Mouse (Mus musculus) T-helper 17 cell (primary cell): Measurements from ENCODE around the gene Edem3.

Source experiments
- in situ Hi-C, 2 experiments: fragments of 300-600 bp; cut with MboI, MseI; formaldehyde crosslinking; loops; 1 replicate in 1 of 2; 2 replicates in 1 of 2; pipeline ENCODE4 v1.15.1; 2025; ENCODE audit warnings: high pct_unique_total_duplicates in 2 of 2

Gene Edem3

GRCm38 (mm10) chr1:151754881-151755659 is at the start of gene Edem3:
Edem3 (plus strand) TSS chr1:151755371.
- in situ Hi-C loops = loop anchor here (5.0 to 10.0 kb wide), 4 partner anchors 60 to 1660 kb away; partner anchors contain the start of gene Ivns1abp (in 2 of the 2)

- in situ Hi-C loops = loop anchor here (5.0 kb wide), 3 partner anchors 144 to 224 kb away; no protein-coding TSS in a partner anchor
Observed at GRCm38 (mm10) chr1:151705723-151706396, 49.3 kb upstream of the Edem3 start.

DNA sequence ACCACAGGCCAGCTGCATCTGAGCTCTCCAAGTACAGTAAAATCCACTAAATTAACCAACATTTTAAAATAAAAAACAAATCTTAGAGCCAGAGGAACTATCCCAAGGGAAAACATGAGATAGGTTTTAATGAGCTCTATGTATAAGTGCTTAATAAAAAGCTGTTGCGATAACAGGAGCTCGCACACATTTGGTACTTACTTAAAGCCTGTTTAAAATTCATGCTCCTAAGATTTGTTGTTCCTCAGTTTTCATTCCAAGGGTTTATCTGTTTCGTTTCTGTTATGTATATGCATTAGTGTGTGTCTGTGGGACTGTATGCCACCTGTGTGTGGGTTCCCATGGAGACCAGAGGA is 48.8 kb upstream of the Edem3 start:
- in situ Hi-C loops = loop anchor here (5.0 kb wide), 3 partner anchors 144 to 224 kb away; no protein-coding TSS in a partner anchor

DNA sequence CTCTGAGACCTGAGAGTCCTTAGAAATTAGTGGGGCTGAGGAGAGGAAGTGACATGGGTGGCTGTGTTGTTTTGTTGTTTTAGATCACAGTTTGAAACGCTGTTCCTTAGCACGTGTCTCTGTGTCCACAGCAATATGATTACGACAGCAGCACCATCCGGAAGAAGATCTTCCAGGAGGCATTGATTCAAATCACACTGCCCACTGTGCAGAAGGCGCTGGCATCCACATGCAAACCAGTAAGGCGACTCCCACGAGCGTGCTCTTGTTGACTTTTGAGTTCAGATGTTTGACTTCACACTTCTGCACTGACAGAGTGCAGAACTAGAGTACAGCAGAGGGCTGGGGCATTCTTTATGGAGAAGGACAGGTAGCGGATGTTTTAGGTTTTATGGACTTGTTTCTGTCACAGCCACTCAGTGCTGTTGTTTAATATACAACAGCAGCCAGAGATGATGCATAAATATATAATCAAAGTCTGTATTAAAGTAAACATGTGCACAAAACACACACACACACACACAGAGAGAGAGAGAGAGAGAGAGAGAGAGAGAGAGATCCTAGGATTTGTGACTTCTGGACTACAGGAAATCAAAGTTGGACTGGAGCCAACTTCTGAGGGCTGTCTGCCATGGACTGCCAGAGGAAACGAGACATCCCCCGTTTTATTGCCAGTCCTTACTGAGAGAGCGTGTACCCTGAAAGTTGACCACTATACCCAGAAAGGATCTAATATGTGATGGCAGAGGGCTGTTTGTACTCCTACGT is 46.0 kb upstream of the Edem3 start:
- in situ Hi-C loops = loop anchor here (5.0 kb wide), 3 partner anchors 147 to 227 kb away; no protein-coding TSS in a partner anchor

DNA sequence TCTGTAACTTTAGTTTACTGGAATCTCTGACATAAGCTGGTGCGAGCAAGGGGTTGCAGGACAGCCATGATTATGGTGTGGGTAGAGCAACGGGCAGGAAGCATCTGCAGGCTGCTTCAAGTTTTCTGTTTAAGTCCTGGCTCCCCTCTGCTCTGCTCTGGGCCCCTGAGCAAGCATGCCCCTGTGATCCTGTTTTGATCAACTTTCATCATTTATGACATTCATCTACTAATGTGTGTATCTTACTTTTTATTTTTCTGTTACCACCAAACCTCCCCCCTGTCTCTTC is 45.5 kb upstream of the Edem3 start:
- in situ Hi-C loops = loop anchor here (5.0 kb wide), 4 partner anchors 147 to 227 kb away; no protein-coding TSS in a partner anchor

DNA sequence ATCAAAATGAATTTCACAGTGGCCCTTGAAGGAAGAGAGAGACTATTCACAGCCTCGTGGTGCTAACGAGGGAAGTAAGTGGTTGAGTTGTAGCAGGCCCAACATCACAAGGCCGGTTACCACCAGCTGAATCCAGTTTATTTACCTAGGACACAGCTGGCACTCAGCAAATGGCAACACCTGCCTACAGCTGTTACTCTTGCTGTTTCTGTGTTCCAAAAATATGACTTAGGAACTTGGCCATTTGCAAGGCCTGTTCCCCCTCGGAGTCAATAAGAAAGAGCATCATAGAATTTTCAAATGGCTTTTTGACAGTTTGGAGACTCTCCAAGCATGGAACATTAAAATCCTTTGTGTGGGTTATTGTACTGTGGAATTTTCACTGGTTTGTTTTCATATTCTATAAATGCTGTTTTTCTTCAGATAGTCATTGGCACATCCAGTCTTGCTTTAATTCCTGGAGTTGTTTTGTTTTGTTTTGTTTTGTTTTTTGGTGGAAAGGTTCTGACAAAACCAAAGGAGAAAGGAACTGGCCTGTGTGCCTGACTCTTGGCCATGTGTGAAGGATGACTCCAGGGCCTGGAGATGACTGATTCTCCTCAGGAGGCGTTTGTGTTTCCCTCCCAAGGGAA is 44.6 kb upstream of the Edem3 start:
- in situ Hi-C loops = loop anchor here in 1 of 2 experiments (5.0 kb wide), 1 partner anchor 223 kb away; no protein-coding TSS in a partner anchor

DNA sequence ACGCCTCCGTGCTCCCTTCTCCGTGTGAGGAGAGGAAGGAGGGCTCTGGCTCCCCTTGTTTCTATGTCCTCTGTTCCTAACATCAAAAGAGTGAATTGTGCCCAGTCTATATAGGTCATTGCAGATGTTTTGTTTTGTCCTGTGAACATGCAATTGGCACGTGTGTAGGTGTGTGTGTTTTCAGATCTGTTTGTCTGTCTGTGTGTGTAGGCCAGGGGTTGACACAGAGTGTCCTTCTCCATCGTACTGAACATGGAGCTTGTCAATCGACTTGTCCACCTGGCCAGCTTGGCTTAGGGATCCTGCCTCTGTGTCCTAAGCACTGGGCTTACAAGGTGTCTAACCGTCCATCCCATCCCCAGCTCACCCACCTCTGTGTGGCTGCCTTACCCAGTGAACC is 44.1 kb upstream of the Edem3 start:
- in situ Hi-C loops = loop anchor here in 1 of 2 experiments (5.0 kb wide), 1 partner anchor 224 kb away; no protein-coding TSS in a partner anchor

- in situ Hi-C loops = loop anchor here in 1 of 2 experiments (5.0 kb wide), 1 partner anchor 225 kb away; no protein-coding TSS in a partner anchor
Observed at GRCm38 (mm10) chr1:151712664-151713063, 42.5 kb upstream of the Edem3 start.

- in situ Hi-C loops = loop anchor here in 1 of 2 experiments (5.0 kb wide), 1 partner anchor 226 kb away; no protein-coding TSS in a partner anchor
Observed at GRCm38 (mm10) chr1:151713622-151714021, 41.5 kb upstream of the Edem3 start.

DNA sequence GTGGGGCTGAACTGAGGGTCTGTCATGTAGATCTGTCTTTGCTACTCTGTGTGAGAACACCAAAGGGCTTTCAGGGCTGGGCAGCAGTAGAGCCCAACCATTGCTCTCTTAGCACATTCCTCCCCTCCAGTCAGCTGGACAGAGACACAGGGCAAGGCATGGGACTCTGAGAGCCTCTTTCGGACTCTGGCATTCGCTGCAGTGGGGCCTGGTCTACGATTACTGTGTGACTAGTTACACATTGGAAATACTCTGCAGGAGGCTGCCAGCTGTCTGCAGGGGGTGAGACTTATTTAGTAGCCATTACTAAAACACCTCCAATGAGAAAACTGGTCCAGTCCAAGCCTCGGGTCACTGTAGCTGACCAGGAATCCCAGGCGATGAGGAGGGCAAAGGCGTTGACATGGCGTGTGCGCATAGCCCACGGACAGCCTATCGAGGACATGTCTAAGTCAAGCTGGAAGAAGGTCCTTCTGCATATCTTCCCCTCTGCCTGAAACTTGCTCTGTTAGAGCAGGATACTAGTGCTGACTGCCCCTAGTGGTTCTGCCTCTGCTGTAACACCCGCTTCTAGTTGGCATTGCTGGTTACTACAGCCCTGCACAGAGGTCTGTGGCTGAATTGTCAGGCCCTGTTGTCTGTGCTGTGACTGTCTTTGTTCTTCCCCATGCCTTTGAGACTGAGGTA is 39.0 kb upstream of the Edem3 start:
- in situ Hi-C loops = no loop called here

DNA sequence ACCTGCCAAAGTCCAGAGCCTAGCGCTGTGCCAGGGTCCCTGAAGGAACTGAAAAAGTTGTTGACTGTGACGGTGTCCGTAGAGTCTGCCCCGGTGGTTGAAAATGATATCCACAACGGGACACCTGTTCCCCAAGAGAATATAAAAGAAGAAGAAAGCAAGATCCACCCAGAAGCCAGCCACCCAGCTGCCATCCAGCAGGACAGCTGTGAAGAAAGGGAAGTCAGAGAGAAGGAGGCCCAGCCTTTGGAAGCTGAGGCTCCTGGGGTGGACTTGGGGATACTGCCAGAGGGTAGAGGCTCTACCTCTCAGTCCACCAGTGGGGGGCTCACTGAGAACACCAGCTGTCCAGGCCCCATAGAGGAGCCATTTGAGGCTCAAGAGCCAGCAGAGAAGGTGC is 37.5 kb upstream of the Edem3 start:
- in situ Hi-C loops = no loop called here

GRCm38 (mm10) chr1:151718575-151718974 is 36.6 kb upstream of the Edem3 start:
- in situ Hi-C loops = no loop called here

- in situ Hi-C loops = no loop called here
Observed at GRCm38 (mm10) chr1:151719911-151720310, 35.3 kb upstream of the Edem3 start.

- in situ Hi-C loops = no loop called here
Observed at GRCm38 (mm10) chr1:151720566-151720965, 34.6 kb upstream of the Edem3 start.

DNA sequence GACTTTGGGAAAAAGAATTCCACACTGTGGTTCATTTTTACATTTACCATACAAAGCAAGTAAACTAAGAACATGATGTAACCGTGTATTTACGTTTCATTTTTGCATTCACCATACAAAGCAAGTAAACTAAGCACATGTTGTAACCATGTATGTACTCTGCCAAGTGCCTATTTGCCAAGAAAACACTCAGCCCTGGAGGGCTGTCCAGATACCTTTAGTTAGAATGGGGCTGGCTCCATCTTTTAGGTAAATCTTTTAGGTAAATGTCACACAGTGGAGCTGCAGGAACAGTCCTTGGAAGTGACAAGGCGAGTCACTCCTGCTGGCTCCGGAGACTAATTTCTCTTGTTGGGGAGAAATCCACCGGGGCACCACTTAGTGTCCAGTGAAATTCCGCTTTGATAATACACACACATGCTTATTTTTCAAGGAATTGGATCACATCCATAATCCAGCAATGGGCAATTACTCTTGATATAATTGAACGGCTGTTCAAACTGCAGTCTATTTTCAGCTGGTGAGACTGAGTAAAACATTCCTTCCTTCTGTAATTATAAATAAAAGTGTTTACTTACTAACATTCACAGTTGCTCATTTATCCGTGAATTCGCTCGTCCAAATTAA is 33.7 kb upstream of the Edem3 start:
- in situ Hi-C loops = no loop called here

DNA sequence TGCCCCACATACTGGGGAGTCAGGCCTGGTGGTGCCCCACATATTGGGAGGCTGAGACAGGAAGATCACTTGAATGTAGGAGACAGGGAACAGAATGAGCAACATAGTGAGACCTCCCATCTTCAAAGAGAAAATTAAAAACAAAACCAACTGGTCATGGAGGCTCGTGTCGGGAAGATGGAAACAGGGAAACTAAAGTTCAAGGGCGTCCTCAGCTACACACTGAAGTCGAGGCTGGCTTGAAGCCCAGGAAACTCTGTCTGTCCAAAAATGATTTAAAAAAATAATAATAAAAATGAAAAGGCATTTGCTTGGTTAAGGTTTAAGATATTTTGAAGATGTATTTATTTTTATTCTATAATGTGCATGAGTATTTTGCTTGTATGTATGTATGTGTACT is 31.4 kb upstream of the Edem3 start:
- in situ Hi-C loops = no loop called here

GRCm38 (mm10) chr1:151725590-151725989 is 29.6 kb upstream of the Edem3 start:
- in situ Hi-C loops = no loop called here

DNA sequence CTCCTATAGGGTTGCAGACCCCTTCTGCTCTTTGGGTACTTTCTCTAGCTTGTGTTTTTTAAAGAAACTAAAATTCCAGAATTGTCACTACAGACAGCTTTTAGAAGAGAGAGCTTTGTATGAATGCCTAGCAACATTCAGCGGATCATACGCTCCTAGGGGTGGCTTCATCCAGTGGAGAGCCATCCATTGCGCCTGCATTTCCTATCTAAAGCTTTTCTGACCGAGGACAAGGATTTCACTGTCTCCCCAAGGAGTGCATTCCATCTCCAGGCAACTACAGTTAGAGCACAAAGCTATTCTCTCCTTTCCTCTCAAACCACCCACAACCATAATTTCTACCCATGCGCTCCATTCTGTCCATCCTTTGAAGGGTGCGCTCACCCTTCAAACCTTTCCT is 28.8 kb upstream of the Edem3 start:
- in situ Hi-C loops = no loop called here

DNA sequence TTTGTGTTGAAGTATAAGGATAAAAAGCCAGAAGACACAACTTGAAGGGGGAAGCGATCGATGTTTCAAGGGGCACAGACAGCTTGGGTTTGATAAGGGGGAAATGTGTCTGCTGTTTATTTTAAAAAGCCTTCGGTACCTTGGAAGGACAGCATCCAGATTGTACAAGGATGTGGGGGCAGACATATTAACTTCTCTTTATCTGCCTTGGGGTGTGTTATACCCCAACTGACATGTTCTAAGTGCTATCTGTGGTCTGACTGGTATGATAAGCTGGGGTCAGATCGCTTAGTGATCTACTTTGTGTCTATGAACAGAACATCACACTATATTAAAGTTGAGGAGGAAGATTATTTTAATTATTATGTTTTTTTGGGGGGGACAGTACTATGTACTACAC is 27.0 kb upstream of the Edem3 start:
- in situ Hi-C loops = no loop called here

DNA sequence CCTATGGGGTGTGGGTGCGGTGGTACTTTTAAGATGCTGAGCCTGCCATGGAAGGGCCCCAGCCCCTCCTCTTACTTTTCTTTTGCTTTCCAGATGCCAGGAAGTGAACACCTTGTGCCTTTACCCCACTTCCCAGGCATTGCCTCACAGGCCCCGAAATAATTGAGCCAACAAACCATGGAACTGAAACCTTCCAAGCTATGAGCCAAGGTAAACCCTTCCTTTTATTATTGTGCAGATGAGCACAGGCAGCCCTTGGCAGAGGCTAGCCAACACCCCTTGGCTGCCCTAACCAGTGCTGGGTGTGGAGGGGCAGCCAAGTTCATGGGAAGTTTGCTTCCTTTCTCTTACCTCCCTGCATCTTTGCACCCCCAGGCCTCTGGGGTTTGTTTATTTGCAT is 18.0 kb upstream of the Edem3 start:
- in situ Hi-C loops = no loop called here
